Mouse (Mus musculus) forebrain, embryonic 16.5 days (tissue): ENCODE results near the gene Slc25a13. TPM values are rescaled to one million over a fixed set of nuclear protein-coding genes. Genes with fewer than 3 reads are reported as not detected.

Experiments
- ATAC-seq: fragments of 200-750 bp; cut with Nextera tagmentation; 2 replicates; pipeline ENCODE4 v1.8.0; 2017; ENCODE audit warnings: mild to moderate bottlenecking, moderate library complexity
- H3K27ac ChIP-seq: fragments of 300-500 bp; sonication (generic); 2 replicates; pipeline ENCODE4 v1.5.1; 2014; ENCODE audit warnings: low read length, control low read depth
- H3K27me3 ChIP-seq: fragments of 300-500 bp; sonication (generic); replicated peaks from 2 replicates; pipeline ENCODE4 v1.6.1; 2014; ENCODE audit warnings: low read length; ENCODE audit not compliant: control insufficient read depth, insufficient read depth
- H3K36me3 ChIP-seq: fragments of 300-500 bp; sonication (generic); 2 replicates; pipeline ENCODE4 v1.6.1; 2014; ENCODE audit not compliant: control insufficient read depth, insufficient read depth
- H3K4me1 ChIP-seq: fragments of 300-500 bp; sonication (generic); replicated peaks from 2 replicates; pipeline ENCODE4 v1.6.1; 2014; ENCODE audit warnings: low read length; ENCODE audit not compliant: control insufficient read depth, insufficient read depth
- H3K4me2 ChIP-seq: fragments of 300-500 bp; sonication (generic); 2 replicates; pipeline ENCODE4 v1.6.1; 2014; ENCODE audit warnings: mild to moderate bottlenecking, low read length, control low read depth
- H3K4me3 ChIP-seq: fragments of 300-500 bp; sonication (generic); replicated peaks from 2 replicates; pipeline ENCODE4 v1.5.1; 2014; ENCODE audit warnings: mild to moderate bottlenecking, low read length, control low read depth
- H3K9ac ChIP-seq: fragments of 300-500 bp; sonication (generic); replicated peaks from 2 replicates; pipeline ENCODE4 v1.6.1; 2014; ENCODE audit warnings: low read depth, low read length, control low read depth
- H3K9me3 ChIP-seq: fragments of 300-500 bp; sonication (generic); 2 replicates; pipeline ENCODE4 v1.6.1; 2016; ENCODE audit warnings: low read length; ENCODE audit not compliant: control insufficient read depth
- WGBS: fragments of 180-500 bp; shearing (Covaris S2); extraction: QIAGEN DNeasy Blood & Tissue Kit; methylation state at CpG from one replicate; pipeline ENCODE4 v1.1.7; 2014; 5-methylcytosine and 5-hydroxymethylcytosine counted together
- polyA plus RNA-seq: library from polyadenylated mRNA; unstranded; fragments of >200 nt; fragmentation: Nextera tagmentation; extraction: Ambion mirVana; gene quantifications from 2 replicates; pipeline ENCODE4 v1.2.1, GENCODE M21; 2015

Slc25a13 gene
- 7.9 and 10.2 TPM in 2 replicates for polyA plus RNA-seq

GRCm38 (mm10) chr6:6216507-6217285 is at the start of gene Slc25a13:
Slc25a13 (minus strand) TSS chr6:6217173.
- Histone ChIP-seq H3K36me3 (no peaks in the 10 kb centered on the region), H3K27me3 (no peaks in the 10 kb centered on the region), H3K27ac (no peak within 1 kb of the TSS), H3K9ac (peak within 1 kb of the TSS; percentile 64), H3K9me3 (no peaks in the 10 kb centered on the region), H3K4me3 (peak within 1 kb of the TSS; percentile 67), H3K4me2 (peak within 1 kb of the TSS; percentile 93), H3K4me1 (peaks cover 14% of the 10 kb centered on the region)
- ATAC-seq = peak; percentile 92
- WGBS = under 1% methylated on average over 51 of the region's 51 CpGs

GRCm38 (mm10) chr6:6265761-6266160 is 48.8 kb upstream of the Slc25a13 start:
- Histone ChIP-seq H3K9me3 (no peaks in the 10 kb centered on the region), H3K36me3 (no peaks in the 10 kb centered on the region), H3K4me2 (no peak overlapping the region), H3K27me3 (no peaks in the 10 kb centered on the region), H3K9ac (no peak overlapping the region), H3K4me3 (no peak overlapping the region), H3K4me1 (no peaks in the 10 kb centered on the region), H3K27ac (no peak overlapping the region)
- ATAC-seq = no peak
- WGBS = 83% methylated on average over 7 of the region's 7 CpGs

- no peak overlapping the region for H3K4me2 ChIP-seq
- no peaks in the 10 kb centered on the region for H3K9me3 ChIP-seq
- no peak overlapping the region for H3K9ac ChIP-seq
- H3K36me3 ChIP-seq = no peaks in the 10 kb centered on the region
- ATAC-seq = no peak
- no peak overlapping the region for H3K27ac ChIP-seq
- H3K4me1 ChIP-seq = no peaks in the 10 kb centered on the region
- WGBS = 87% methylated on average over 4 of the region's 4 CpGs
- no peak overlapping the region for H3K4me3 ChIP-seq
- no peaks in the 10 kb centered on the region for H3K27me3 ChIP-seq
These were observed 46.4 kb upstream of the Slc25a13 start for GRCm38 (mm10) chr6:6263293-6263911.

- H3K9ac ChIP-seq = no peak overlapping the region
- no peak overlapping the region for H3K4me2 ChIP-seq
- 71% methylated on average over 4 of the region's 4 CpGs for WGBS
- no peaks in the 10 kb centered on the region for H3K36me3 ChIP-seq
- no peaks in the 10 kb centered on the region for H3K4me1 ChIP-seq
- H3K27ac ChIP-seq = no peak overlapping the region
- H3K27me3 ChIP-seq = no peaks in the 10 kb centered on the region
- ATAC-seq = no peak
- H3K4me3 ChIP-seq = no peak overlapping the region
- H3K9me3 ChIP-seq = no peaks in the 10 kb centered on the region
These were observed 43.9 kb upstream of the Slc25a13 start for GRCm38 (mm10) chr6:6260917-6261316.

- Histone ChIP-seq H3K4me3 (no peak overlapping the region), H3K9ac (no peak overlapping the region), H3K9me3 (no peaks in the 10 kb centered on the region), H3K27ac (no peak overlapping the region), H3K4me1 (no peaks in the 10 kb centered on the region), H3K27me3 (no peaks in the 10 kb centered on the region), H3K4me2 (no peak overlapping the region), H3K36me3 (no peaks in the 10 kb centered on the region)
- peak; percentile 50; the same call in 1 of the 2 replicates for ATAC-seq
- WGBS = 51% methylated on average over 7 of the region's 7 CpGs
These were observed 31.5 kb upstream of the Slc25a13 start for GRCm38 (mm10) chr6:6248500-6248899.

GRCm38 (mm10) chr6:6243828-6244227 is 26.9 kb upstream of the Slc25a13 start:
- no peaks in the 10 kb centered on the region for H3K9me3 ChIP-seq
- no peak overlapping the region for H3K27ac ChIP-seq
- H3K4me2 ChIP-seq = no peak overlapping the region
- ATAC-seq = no peak
- 77% methylated on average over 1 of the region's 1 CpGs for WGBS
- H3K4me3 ChIP-seq = no peak overlapping the region
- no peaks in the 10 kb centered on the region for H3K4me1 ChIP-seq
- no peaks in the 10 kb centered on the region for H3K27me3 ChIP-seq
- no peak overlapping the region for H3K9ac ChIP-seq
- no peaks in the 10 kb centered on the region for H3K36me3 ChIP-seq

GRCm38 (mm10) chr6:6242114-6242513 is 25.1 kb upstream of the Slc25a13 start:
- WGBS = 84% methylated on average over 7 of the region's 7 CpGs
- Histone ChIP-seq H3K36me3 (no peaks in the 10 kb centered on the region), H3K9me3 (no peaks in the 10 kb centered on the region), H3K27me3 (no peaks in the 10 kb centered on the region), H3K4me2 (no peak overlapping the region), H3K4me3 (no peak overlapping the region), H3K4me1 (no peaks in the 10 kb centered on the region), H3K27ac (no peak overlapping the region), H3K9ac (no peak overlapping the region)
- ATAC-seq = no peak

- Histone ChIP-seq H3K4me3 (no peak overlapping the region), H3K9ac (no peak overlapping the region), H3K27me3 (no peaks in the 10 kb centered on the region), H3K27ac (no peak overlapping the region), H3K4me2 (no peak overlapping the region), H3K9me3 (no peaks in the 10 kb centered on the region), H3K36me3 (no peaks in the 10 kb centered on the region), H3K4me1 (no peaks in the 10 kb centered on the region)
- 94% methylated on average over 2 of the region's 2 CpGs for WGBS
- no peak for ATAC-seq
These were observed 19.9 kb upstream of the Slc25a13 start for GRCm38 (mm10) chr6:6236788-6237298.

- H3K4me2 ChIP-seq = no peak overlapping the region
- H3K4me3 ChIP-seq = no peak overlapping the region
- no peaks in the 10 kb centered on the region for H3K4me1 ChIP-seq
- 95% methylated on average over 2 of the region's 2 CpGs for WGBS
- no peak for ATAC-seq
- H3K9me3 ChIP-seq = no peaks in the 10 kb centered on the region
- H3K36me3 ChIP-seq = no peaks in the 10 kb centered on the region
- H3K27me3 ChIP-seq = no peaks in the 10 kb centered on the region
- no peak overlapping the region for H3K9ac ChIP-seq
- H3K27ac ChIP-seq = no peak overlapping the region
These were observed 13.3 kb upstream of the Slc25a13 start for GRCm38 (mm10) chr6:6230262-6230661.
